Mouse (Mus musculus) forebrain, embryonic 12.5 days (tissue): Measurements from ENCODE around the gene Tial1. TPM values are rescaled to one million over a fixed set of nuclear protein-coding genes. Genes with fewer than 3 reads are reported as not detected.

Experiments
- ATAC-seq: fragments of 200-750 bp; cut with Nextera tagmentation; 2 replicates; pipeline ENCODE4 v1.8.0; 2017; ENCODE audit warnings: moderate TSS enrichment; ENCODE audit not compliant: low FRiP score
- H3K27ac ChIP-seq: fragments of 300-500 bp; sonication (generic); 2 replicates; pipeline ENCODE4 v1.5.1; 2016; ENCODE audit warnings: mild to moderate bottlenecking
- H3K27me3 ChIP-seq: fragments of 300-500 bp; sonication (generic); 2 replicates; pipeline ENCODE4 v1.6.1; 2016; ENCODE audit warnings: mild to moderate bottlenecking
- H3K36me3 ChIP-seq: fragments of 300-500 bp; sonication (generic); replicated peaks from 2 replicates; pipeline ENCODE4 v1.6.1; 2016; ENCODE audit warnings: mild to moderate bottlenecking
- H3K4me1 ChIP-seq: fragments of 300-500 bp; sonication (generic); 2 replicates; pipeline ENCODE4 v1.6.1; 2016
- H3K4me2 ChIP-seq: fragments of 300-500 bp; sonication (generic); 2 replicates; pipeline ENCODE4 v1.6.1; 2016; ENCODE audit warnings: mild to moderate bottlenecking, moderate library complexity
- H3K4me3 ChIP-seq: fragments of 300-500 bp; sonication (generic); replicated peaks from 2 replicates; pipeline ENCODE4 v1.5.1; 2016; ENCODE audit warnings: mild to moderate bottlenecking
- H3K9ac ChIP-seq: fragments of 300-500 bp; sonication (generic); 2 replicates; pipeline ENCODE4 v1.6.1; 2016; ENCODE audit warnings: mild to moderate bottlenecking
- H3K9me3 ChIP-seq: fragments of 300-500 bp; sonication (generic); 2 replicates; pipeline ENCODE4 v1.6.1; 2016
- WGBS: fragments of 180-500 bp; shearing (Covaris S2); methylation state at CpG from one replicate; pipeline ENCODE4 v1.1.7; 2016; 5-methylcytosine and 5-hydroxymethylcytosine counted together
- polyA plus RNA-seq: library from polyadenylated mRNA; unstranded; fragments of >200 nt; fragmentation: Nextera tagmentation; extraction: Ambion mirVana; gene quantifications from 2 replicates; pipeline ENCODE4 v1.2.1, GENCODE M21; 2016

Tial1 gene
- polyA plus RNA-seq, 1 experiment from 2014 or later = 39.9 TPM

DNA sequence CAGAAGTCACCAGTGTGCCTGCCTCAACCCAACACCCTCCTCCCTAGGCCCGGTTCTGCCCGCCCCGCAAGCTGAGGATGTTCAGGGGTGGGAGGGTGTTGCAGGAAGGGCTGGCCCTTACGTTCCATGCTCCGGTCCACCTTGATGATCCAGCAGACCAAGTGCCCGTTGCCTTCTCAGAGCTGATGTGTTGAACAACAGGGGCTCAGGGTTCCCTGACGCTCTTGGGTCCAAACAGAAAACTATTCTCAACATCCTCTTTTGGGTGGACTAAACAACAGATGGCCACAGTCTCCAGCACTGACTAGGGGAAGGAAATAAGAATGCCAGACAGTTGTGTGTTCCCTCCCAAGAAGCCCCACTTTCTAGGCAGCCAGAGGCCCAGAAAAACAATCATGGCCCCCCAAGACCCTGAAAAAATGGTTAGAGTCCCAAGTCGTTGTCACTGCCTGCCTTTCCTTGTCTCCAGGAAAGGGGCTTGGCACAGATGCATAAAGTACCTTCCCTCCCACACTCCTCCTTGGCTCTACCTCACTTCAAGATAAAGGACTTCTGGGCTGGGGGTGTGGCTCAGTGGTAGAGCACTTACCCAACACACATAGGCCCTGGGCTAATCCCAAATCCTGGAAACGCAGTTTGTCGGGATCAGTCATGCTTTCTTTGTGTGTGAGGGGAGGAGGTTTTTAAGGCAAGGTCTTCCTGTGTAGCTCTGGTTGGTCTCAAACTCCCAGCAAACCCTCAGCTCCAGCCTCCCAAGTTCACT is 49.3 kb downstream of the Tial1 start:
- H3K4me3 ChIP-seq = no peak overlapping the region
- WGBS = 62% methylated on average over 10 of the region's 10 CpGs

DNA sequence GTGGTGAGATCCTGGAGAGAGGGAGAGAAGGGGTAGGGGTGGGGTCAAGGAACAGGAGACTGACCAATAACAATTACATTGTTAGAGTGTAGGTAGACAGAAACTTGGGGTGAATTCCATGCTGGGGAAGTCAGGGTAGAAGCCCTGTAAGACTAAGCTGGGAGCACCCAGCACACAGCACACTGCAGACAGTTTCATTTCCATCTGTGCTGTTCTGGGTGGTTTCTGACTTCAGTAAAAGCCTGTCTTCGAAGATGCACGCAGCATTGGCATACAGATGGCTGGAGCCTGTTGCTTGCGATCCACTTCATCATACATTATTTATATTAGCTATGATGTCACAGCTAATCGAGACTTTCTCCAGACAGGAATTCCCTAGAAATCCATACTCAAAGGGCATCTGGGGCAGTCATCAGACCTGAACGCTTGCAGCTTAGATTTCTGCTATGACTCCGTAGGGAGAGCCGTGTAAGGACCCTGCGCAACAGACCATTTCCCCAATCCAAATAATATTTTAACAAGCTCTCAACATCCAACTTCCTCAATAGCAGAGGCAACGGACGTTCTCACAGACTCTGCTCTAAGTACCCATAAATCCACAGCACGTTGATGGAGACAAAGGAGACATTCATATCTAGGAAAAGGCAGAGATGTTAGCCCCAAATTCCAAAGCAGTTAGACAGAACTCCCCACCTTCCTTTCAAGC is 50.7 kb downstream of the Tial1 start:
- no peak overlapping the region for H3K9ac ChIP-seq
- H3K36me3 ChIP-seq = no peaks in the 10 kb centered on the region
- H3K27ac ChIP-seq = no peak overlapping the region
- 85% methylated on average over 11 of the region's 11 CpGs for WGBS
- ATAC-seq = no peak
- no peak overlapping the region for H3K4me3 ChIP-seq
- H3K4me1 ChIP-seq = no peaks in the 10 kb centered on the region
- peaks cover 19% of the 10 kb centered on the region for H3K27me3 ChIP-seq
- H3K9me3 ChIP-seq = no peaks in the 10 kb centered on the region
- no peak overlapping the region for H3K4me2 ChIP-seq

More for the DNA sequence above, 49.3 kb downstream of the Tial1 start:
- H3K4me1 ChIP-seq = peaks cover 4% of the 10 kb centered on the region; the same call in 1 of the 2 replicates
- H3K27me3 ChIP-seq = peaks cover 33% of the 10 kb centered on the region
- H3K4me2 ChIP-seq = no peak overlapping the region
- no peak for ATAC-seq
- no peaks in the 10 kb centered on the region for H3K36me3 ChIP-seq
- no peaks in the 10 kb centered on the region for H3K9me3 ChIP-seq
- H3K27ac ChIP-seq = no peak overlapping the region
- no peak overlapping the region for H3K9ac ChIP-seq

DNA sequence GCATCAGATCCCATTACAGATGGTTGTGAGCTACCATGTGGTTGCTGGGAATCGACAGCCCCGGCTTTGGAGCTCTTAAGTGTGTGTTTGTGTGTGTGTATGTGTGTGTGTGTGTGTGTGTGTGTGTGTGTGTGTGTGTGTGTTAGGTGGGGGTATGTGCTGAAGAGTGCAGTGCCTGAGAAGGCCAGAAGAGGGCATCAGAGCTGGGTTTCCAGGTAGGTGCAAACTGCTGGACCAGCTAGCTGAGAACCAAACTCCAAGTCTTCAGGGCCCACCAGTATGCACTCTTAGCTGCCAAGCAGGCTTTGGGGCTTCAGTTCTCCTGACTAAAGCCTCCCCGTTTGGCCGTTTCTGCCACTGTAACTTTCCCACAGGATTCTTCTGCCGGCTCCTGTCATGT is 53.3 kb downstream of the Tial1 start:
- no peaks in the 10 kb centered on the region for H3K27me3 ChIP-seq
- no peak for ATAC-seq
- WGBS = over 99% methylated on average over 5 of the region's 5 CpGs
- H3K4me1 ChIP-seq = no peaks in the 10 kb centered on the region
- no peak overlapping the region for H3K9ac ChIP-seq
- no peak overlapping the region for H3K4me2 ChIP-seq
- H3K9me3 ChIP-seq = no peaks in the 10 kb centered on the region
- no peak overlapping the region for H3K27ac ChIP-seq
- H3K4me3 ChIP-seq = no peak overlapping the region
- H3K36me3 ChIP-seq = no peaks in the 10 kb centered on the region

DNA sequence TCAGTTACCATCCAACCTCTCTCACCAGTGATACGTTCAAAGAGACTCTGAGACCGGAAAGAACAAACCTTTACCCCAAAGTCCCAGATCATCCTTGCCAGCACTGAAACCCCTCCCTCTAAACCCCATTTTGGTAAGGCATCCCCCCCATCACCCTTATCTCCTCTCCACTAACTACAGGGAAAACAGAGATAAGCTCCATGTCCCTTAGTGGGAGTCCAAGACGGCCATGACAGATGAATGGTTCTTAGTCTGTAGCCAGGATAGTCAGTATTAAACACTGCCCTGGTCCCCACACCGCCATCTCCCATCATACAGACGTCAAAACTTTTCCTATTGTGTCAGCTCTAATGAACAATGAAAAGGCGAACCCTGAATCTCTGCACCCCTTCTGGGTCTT is 57.5 kb downstream of the Tial1 start:
- H3K4me2 ChIP-seq = no peak overlapping the region
- H3K27ac ChIP-seq = no peak overlapping the region
- H3K27me3 ChIP-seq = no peaks in the 10 kb centered on the region
- H3K4me1 ChIP-seq = no peaks in the 10 kb centered on the region
- H3K9me3 ChIP-seq = no peaks in the 10 kb centered on the region
- H3K9ac ChIP-seq = no peak overlapping the region
- H3K36me3 ChIP-seq = no peaks in the 10 kb centered on the region
- H3K4me3 ChIP-seq = no peak overlapping the region
- no peak for ATAC-seq
- WGBS = 91% methylated on average over 6 of the region's 6 CpGs

GRCm38 (mm10) chr7:128403586-128403985 is 57.9 kb downstream of the Tial1 start:
- no peak overlapping the region for H3K4me2 ChIP-seq
- H3K4me1 ChIP-seq = no peaks in the 10 kb centered on the region
- H3K27ac ChIP-seq = no peak overlapping the region
- ATAC-seq = no peak
- WGBS = 84% methylated on average over 6 of the region's 6 CpGs
- no peak overlapping the region for H3K9ac ChIP-seq
- no peaks in the 10 kb centered on the region for H3K27me3 ChIP-seq
- H3K36me3 ChIP-seq = no peaks in the 10 kb centered on the region
- H3K9me3 ChIP-seq = no peaks in the 10 kb centered on the region
- no peak overlapping the region for H3K4me3 ChIP-seq

DNA sequence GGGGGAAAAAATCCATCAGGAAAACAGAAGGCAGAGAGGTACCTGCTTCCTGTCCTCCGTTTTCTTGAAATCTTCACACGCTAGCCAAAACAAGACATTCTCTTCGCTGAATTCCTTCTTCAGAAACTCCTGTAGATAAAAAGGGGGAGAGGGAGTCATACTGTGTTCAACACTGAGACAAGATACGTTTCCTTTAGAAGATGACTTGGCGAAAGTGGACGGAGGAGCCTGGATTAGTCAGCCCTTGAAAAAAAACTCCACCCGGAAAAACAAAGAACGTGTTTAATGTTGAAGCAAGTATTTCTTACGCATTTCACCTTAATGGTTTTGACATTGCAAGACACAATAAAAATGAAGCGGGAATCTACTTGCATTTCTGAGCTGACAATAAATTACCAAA is 58.4 kb downstream of the Tial1 start:
- WGBS = 90% methylated on average over 10 of the region's 10 CpGs
- Histone ChIP-seq H3K4me3 (no peak overlapping the region), H3K27me3 (no peaks in the 10 kb centered on the region), H3K36me3 (no peaks in the 10 kb centered on the region), H3K4me2 (no peak overlapping the region), H3K9me3 (no peaks in the 10 kb centered on the region), H3K27ac (no peak overlapping the region), H3K4me1 (no peaks in the 10 kb centered on the region), H3K9ac (no peak overlapping the region)
- ATAC-seq = no peak

DNA sequence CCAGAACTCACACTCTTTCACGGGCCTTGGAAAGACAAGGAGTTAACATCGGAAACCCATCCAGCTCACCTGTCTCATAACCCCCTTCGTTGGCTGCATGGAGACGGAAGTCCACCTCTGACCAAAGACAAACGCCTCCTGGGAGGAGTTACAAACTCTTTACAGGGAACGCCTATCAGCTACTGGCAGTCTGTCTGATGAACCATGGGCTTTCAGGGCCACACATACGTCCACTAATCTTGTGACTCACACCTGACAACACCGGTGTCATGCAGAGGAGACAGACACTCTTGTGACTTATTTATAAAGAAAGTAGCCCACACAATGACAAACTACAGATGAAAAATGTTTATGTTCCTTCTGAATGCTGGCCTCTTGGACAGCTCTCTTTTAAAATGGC is 58.9 kb downstream of the Tial1 start:
- Histone ChIP-seq H3K27me3 (no peaks in the 10 kb centered on the region), H3K27ac (no peak overlapping the region), H3K4me1 (no peaks in the 10 kb centered on the region), H3K36me3 (no peaks in the 10 kb centered on the region), H3K4me3 (no peak overlapping the region), H3K4me2 (no peak overlapping the region), H3K9ac (no peak overlapping the region), H3K9me3 (no peaks in the 10 kb centered on the region)
- no peak for ATAC-seq
- WGBS = 91% methylated on average over 8 of the region's 8 CpGs

DNA sequence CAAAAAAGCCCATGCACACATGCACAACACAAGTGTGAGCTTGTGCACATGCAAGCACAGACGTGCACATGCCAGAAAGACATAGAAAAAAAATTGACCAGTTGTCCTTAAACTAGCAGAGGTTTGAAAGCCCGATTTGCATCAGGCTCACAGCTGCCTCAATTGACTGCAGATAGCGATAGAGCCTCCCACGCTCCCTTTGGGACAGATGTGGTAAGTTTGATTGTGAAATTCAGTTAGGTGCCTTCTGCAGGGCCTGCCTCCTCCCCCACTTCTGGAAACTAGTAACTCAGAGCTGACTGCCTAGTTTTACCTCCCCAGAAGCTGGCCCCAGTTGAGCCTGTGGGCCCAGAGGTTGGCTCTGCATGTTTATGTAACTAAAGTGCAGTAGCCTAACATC is 62.9 kb downstream of the Tial1 start:
- WGBS = 85% methylated on average over 4 of the region's 4 CpGs
- H3K27me3 ChIP-seq = no peaks in the 10 kb centered on the region
- ATAC-seq = no peak

GRCm38 (mm10) chr7:128397066-128397465 is 64.5 kb downstream of the Tial1 start:
- no peak for ATAC-seq
- Histone ChIP-seq H3K4me1 (peaks cover 4% of the 10 kb centered on the region; the same call in 1 of the 2 replicates), H3K4me3 (no peak overlapping the region), H3K9ac (no peak overlapping the region), H3K4me2 (no peak overlapping the region), H3K36me3 (no peaks in the 10 kb centered on the region), H3K27me3 (no peaks in the 10 kb centered on the region), H3K27ac (no peak overlapping the region), H3K9me3 (no peaks in the 10 kb centered on the region)
- WGBS = 65% methylated on average over 2 of the region's 2 CpGs

More for the DNA sequence above, 62.9 kb downstream of the Tial1 start:
- Histone ChIP-seq H3K27ac (no peak overlapping the region), H3K36me3 (no peaks in the 10 kb centered on the region), H3K4me1 (no peaks in the 10 kb centered on the region), H3K9ac (no peak overlapping the region), H3K9me3 (no peaks in the 10 kb centered on the region), H3K4me3 (no peak overlapping the region), H3K4me2 (no peak overlapping the region)

GRCm38 (mm10) chr7:128393756-128394155 is 67.8 kb downstream of the Tial1 start:
- Histone ChIP-seq H3K27ac (no peak overlapping the region), H3K9ac (no peak overlapping the region), H3K4me3 (no peak overlapping the region), H3K36me3 (no peaks in the 10 kb centered on the region), H3K4me2 (no peak overlapping the region), H3K9me3 (no peaks in the 10 kb centered on the region), H3K4me1 (peaks cover 8% of the 10 kb centered on the region), H3K27me3 (no peaks in the 10 kb centered on the region)
- no peak for ATAC-seq
- WGBS = 76% methylated on average over 4 of the region's 4 CpGs

GRCm38 (mm10) chr7:128392972-128393314 is 68.6 kb downstream of the Tial1 start:
- Histone ChIP-seq H3K9me3 (no peaks in the 10 kb centered on the region), H3K9ac (no peak overlapping the region), H3K4me2 (no peak overlapping the region), H3K36me3 (no peaks in the 10 kb centered on the region), H3K27me3 (no peaks in the 10 kb centered on the region), H3K4me1 (peaks cover 8% of the 10 kb centered on the region), H3K27ac (no peak overlapping the region), H3K4me3 (no peak overlapping the region)
- ATAC-seq = no peak
- 27% methylated on average over 5 of the region's 5 CpGs for WGBS

- WGBS = 87% methylated on average over 18 of the region's 18 CpGs
- Histone ChIP-seq H3K27me3 (no peaks in the 10 kb centered on the region), H3K9ac (no peak overlapping the region), H3K4me1 (peaks cover 8% of the 10 kb centered on the region), H3K4me3 (no peak overlapping the region), H3K27ac (no peak overlapping the region), H3K9me3 (no peaks in the 10 kb centered on the region), H3K36me3 (no peaks in the 10 kb centered on the region), H3K4me2 (no peak overlapping the region)
- ATAC-seq = no peak
Observed at GRCm38 (mm10) chr7:128392071-128392971, 69.2 kb downstream of the Tial1 start.
